Mouse (Mus musculus) T-helper 17 cell (primary cell): ENCODE measurements around the gene Ctsc.
"Not testable (repeated sequence)": the region's sequence is repeated elsewhere in the genome, so short reads cannot be mapped to it uniquely, and the experiment has no call there.

Experiments used
- in situ Hi-C, 2 experiments: fragments of 300-600 bp; cut with MboI, MseI; formaldehyde crosslinking; loops; 1 replicate in 1 of 2; 2 replicates in 1 of 2; pipeline ENCODE4 v1.15.1; 2025; ENCODE audit warnings: high pct_unique_total_duplicates in 2 of 2

The Ctsc gene

GRCm38 (mm10) chr7:88277858-88278627 is at the start of gene Ctsc:
Ctsc (plus strand) TSS chr7:88278085.
- in situ Hi-C loops, result loop anchor here in 1 of 2 experiments (10.0 to 25.0 kb wide), 2 partner anchors 1777 to 1909 kb away; no protein-coding TSS in a partner anchor

GRCm38 (mm10) chr7:88229051-88229450 is 48.8 kb upstream of the Ctsc start:
- in situ Hi-C loops, result no loop called here

DNA sequence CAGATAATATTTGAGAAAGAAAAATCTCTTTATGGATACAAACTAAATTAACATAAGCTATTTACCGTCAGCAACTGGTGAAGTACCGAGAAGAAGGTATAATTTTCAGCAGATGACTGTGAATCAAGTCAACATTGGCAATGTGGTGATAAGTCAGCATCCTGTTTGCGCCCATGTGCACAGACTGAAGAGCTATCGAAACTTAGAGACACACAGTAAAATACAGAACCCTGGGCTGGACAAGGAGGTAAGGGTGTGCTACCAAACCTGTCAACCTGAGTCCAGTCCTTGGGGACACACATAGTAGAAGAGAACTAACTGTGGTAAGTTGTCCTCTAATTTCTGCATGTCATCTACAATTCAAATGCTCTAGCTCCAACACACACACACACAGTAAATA is 47.8 kb upstream of the Ctsc start:
- in situ Hi-C loops, result no loop called here

DNA sequence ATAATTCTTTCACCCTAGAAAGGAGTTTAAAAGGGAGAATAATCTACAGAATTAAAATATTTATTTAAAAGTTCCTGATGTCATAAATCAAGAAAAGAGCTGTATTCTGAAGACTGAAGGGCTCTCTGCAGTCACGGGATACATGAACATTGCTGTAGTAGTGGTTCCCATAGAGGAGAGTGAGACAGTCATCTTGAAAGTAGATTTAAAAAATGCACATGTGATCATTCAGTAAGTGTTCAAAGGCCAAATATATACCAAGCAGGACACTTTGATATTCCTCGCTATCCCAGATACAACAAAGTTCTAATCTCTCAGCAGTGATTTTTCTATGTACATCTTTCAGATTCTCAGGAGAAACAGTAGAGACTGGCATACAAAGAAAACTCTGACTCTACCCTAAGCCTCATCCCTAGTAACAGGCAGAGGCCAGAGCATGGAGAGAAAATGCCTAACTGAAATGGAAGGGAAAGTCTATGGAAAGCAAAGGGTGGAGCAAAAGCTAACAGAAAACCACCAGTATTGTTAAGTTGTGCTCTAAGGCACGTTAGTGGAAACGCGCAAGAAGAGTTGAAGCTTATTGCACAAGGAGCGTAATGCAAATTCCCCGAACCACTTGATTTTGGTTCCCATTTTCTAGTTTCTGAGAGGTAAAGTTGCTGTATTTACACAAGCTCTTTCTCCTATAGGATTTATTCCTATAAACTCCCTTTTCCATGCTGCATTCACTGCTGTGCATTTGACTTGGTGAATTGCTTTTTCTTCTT is 46.9 kb upstream of the Ctsc start:
- in situ Hi-C loops, result no loop called here

- in situ Hi-C loops, result no loop called here
Measured at GRCm38 (mm10) chr7:88243059-88243458, 34.8 kb upstream of the Ctsc start.

GRCm38 (mm10) chr7:88244462-88244861 is 33.4 kb upstream of the Ctsc start:
- in situ Hi-C loops, result no loop called here

- in situ Hi-C loops, result not testable (repeated sequence)
Measured at GRCm38 (mm10) chr7:88250380-88250779, 27.5 kb upstream of the Ctsc start.

GRCm38 (mm10) chr7:88251535-88251934 is 26.4 kb upstream of the Ctsc start:
- in situ Hi-C loops, result no loop called here

GRCm38 (mm10) chr7:88252129-88252528 is 25.8 kb upstream of the Ctsc start:
- in situ Hi-C loops, result no loop called here

DNA sequence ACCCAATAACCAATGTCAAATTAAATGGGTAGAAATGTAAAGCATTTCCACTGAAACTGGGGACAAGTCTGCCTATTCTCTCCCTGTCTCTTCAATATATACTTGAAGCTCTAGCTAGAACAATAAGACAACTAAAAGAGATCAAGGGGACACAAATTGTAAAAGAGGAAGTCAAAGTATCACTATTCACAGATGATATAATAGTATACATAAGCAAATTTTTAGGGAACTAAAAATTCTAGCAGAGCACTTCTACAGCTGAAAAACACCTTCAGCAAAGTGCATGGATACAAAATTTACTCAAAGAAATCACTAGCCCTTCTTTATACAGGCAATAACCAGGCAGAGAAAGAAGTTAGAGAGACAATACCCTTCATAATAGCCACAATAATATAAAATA is 23.0 kb upstream of the Ctsc start:
- in situ Hi-C loops, result no loop called here

GRCm38 (mm10) chr7:88259155-88259925 is 18.5 kb upstream of the Ctsc start:
- in situ Hi-C loops, result no loop called here

GRCm38 (mm10) chr7:88261799-88262198 is 16.1 kb upstream of the Ctsc start:
- in situ Hi-C loops, result no loop called here

DNA sequence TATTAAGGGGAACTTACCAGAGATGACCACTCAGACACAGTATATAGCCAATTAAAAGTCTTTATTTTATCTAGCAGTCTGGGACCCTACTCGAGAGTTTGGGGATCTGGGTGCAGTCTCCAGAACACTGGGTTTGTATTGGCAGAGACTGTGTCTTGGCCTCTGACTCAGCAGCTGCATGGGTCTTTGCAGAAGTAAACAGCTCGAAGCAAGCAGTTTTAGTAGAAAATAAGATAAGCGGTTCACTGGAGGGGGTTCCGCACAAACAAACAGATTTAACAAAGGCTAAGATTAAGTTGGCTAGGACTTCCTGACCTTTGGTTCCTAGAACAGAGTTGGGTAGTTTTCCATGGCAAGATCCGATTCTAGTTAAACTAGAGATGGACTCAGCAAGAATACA is 13.0 kb upstream of the Ctsc start:
- in situ Hi-C loops, result no loop called here

GRCm38 (mm10) chr7:88269913-88270312 is 8.0 kb upstream of the Ctsc start:
- in situ Hi-C loops, result loop anchor here in 1 of 2 experiments (5.0 to 10.0 kb wide), 2 partner anchors 73 to 1785 kb away; no protein-coding TSS in a partner anchor

DNA sequence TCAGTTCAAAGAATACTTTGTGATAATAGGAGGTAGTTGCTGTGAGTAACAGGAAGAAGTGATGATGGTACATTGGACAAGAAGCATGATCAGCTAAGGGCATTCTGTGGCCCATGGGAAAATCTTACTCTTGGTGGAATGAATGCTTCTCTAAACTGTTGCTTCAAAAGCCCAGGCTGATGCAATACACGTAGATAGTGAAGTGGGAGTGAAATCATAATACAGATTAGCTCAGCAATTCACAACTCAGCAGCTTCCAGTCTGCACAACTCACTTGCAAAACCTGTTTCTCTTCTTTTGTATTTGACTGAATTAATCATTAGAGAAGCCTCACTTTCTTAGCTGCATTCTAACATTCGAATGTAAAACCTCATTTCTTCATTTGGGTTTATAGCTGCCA is 6.4 kb upstream of the Ctsc start:
- in situ Hi-C loops, result loop anchor here in 1 of 2 experiments (5.0 to 10.0 kb wide), 2 partner anchors 74 to 1783 kb away; no protein-coding TSS in a partner anchor

GRCm38 (mm10) chr7:88276914-88277765 is 745 bp upstream of the Ctsc start:
- in situ Hi-C loops, result loop anchor here in 1 of 2 experiments (10.0 to 25.0 kb wide), 2 partner anchors 1778 to 1910 kb away; no protein-coding TSS in a partner anchor

- in situ Hi-C loops, result loop anchor here in 1 of 2 experiments (10.0 to 25.0 kb wide), 2 partner anchors 1776 to 1909 kb away; no protein-coding TSS in a partner anchor
Measured at GRCm38 (mm10) chr7:88278628-88279196, 827 bp downstream of the Ctsc start.

DNA sequence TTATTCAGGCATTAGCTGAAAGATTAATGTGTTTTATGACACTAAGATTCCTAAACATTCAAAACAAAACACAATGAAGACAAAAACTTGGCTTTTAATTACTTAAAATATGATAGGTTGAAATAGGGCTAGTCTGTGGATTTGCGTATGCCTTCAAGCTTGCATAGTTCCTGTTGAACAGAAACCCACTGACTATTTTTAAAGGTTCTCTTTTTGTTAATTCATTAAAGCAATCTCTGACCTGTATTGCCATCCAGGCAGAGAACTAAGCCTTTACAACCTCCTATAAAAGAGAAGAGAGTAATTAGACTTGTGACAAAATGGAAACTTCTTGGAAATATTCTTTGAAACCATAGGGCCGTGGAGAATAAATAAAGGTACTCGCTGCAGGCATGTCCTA is 7.4 kb downstream of the Ctsc start:
- in situ Hi-C loops, result loop anchor here in 1 of 2 experiments (25.0 kb wide), 1 partner anchor 1902 kb away; no protein-coding TSS in a partner anchor

- in situ Hi-C loops, result loop anchor here in 1 of 2 experiments (25.0 kb wide), 1 partner anchor 1896 kb away; no protein-coding TSS in a partner anchor
Measured at GRCm38 (mm10) chr7:88291036-88291435, 13.2 kb downstream of the Ctsc start.

- in situ Hi-C loops, result loop anchor here in 1 of 2 experiments (25.0 kb wide), 1 partner anchor 1895 kb away; no protein-coding TSS in a partner anchor
Measured at GRCm38 (mm10) chr7:88292044-88292443, 14.2 kb downstream of the Ctsc start.
